Mouse (Mus musculus): ENCODE results near the gene Otx1.

Otx1 gene

DNA sequence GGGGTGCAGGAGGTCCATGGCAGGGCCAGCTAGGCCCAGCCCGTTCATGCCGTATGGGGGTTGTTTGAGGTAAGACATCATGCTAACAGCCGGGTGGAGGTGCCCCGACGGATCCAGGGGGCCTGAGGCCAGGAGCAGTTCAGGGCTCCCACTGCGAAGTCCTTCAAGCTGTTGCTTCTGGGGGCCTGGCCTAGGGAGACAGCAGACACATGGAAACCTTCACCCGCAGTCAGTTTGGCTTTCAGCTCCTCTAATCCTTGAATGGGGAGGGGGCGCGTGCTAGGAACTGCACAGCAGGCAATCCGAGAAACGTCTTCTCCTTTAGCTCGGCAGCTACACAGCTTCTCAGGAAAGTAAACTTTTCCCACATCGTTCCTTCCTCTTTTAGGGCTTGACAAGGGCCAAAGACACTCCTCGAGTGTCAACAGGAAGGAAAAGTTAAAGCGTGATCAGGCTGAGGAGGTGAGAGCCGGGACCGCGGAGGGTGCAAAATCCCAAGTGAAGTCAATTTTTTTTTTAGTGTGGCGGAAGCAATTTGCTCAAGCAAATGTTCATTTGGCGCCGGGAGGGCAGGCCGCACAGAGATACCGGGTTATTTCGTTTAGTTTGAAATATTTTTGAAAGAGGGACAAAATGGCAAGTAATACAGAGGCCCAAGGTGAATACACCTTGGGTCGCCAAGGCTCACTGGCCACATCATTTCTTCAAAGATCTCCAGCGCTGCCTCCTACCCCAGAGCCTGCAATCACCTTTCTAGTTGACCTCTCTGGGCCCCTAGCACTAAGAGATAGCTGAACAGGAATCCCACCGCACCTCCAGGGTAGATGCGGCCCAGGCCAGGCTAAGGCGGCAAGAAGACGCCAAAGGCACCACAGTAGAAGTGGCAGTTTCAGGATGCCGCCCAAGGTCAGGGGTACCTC, 3.0 kb downstream of the Otx1 start:
- DNase-seq: no peak

DNA sequence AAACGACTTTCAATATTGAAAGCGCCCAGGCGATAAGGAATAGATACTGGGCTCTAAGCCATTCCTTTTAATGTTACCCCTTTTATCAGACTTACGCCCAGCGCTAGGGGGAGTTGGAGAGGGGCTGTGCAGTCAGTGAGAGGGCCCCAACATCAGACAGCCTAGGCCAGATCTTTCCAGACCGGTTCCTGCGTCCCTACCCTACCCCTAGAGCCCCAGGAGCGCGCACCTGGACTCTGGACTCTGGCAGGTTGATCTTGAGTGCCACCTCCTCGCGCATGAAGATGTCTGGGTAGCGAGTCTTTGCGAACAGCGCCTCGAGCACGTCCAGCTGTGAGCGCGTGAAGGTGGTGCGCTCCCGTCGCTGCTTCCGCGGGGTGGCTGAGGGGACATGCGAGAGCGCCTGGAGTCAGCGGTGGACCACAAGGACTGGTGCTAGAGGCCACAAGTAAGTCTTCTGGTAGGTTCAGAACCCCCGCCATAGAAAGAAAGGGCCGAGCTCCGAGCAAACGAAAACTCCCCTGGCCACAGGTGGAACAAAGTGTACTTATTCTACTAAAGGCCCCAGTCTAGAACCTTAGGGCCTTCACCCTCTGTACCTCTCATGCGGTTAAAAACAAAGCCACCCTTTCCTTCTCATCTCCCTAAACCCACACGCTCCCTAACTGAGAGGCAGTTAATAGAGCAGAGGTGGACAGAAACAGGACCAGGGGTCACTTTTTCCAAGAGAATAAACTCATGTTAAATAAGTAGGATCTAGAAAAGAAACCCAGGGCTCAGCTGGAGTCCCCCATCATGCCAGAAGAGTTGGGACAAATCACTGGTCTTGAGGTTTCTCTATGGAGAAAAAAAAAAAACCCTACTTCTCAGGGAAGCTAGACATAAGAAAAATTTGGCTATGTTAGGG, 4.3 kb downstream of the Otx1 start:
- DNase-seq: no peak

DNA sequence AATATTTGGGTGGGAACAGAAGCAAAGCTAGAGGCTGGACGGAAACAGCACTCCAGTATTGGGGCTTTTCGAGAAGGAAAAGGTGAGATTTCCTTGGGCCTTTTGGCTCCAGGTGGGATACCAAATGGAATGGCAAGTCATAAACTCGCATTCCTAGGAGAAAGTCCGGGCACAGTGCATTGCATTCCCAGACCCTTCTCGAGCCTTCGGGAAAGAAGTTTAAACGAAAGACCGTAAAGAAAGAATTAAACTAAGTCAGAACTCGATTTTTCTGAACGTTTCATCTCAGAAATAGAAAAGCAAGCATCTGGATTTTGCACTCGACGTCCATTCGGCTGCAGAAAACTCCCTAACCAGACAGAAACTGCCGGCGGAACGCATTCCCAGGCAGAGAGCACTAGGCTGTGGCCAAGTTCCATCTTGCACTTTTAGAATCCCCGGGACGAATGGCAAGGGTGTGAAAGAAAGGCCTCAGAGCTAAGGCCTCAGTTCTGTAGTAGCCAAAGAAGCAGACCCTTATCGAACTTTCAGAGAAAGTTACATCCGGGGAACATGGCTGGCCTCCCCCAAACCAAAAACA, 5.0 kb downstream of the Otx1 start:
- DNase-seq: no peak

DNA sequence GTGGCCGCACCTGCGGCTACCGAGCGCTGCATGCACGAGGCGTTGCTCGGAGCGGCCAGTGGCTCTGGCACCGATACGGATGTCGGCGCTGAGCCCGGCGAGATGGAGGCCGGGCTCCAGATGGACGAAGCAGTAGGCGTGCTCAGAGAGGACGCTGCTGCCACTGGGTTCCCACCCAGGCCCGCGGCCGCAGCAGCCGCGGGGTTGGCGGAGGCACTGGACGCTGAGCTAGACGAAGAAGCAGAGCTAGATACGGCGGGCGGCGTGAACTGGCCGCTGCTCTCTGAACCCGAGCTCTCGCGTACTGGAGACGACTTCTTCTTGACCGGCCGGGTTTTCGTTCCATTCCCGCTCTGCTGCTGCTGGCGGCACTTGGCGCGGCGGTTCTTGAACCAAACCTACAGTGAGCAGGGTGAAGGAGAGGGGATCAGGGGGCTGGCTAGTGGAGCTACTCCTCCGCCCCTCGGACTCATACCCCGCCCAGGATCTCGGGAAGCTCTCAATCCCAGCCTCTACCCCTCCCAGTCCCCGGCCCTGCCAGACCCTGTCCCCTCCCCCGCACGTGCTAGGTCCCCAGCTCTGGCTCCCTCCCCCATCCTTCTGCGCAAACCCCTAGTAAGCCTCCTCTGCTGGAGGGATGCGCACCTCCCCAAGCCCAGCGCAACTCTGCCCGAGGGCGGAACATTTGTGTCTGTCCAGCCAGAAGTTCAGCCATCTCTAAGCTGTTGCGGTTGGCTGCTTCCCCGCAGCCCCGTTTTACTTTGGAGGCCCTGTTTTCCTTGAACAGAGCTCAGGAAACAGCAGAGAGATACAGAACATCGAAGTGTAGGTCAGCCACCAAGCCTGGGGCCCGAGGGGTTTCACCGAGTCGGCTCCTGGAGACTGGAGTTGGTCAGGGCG, 5.8 kb downstream of the Otx1 start:
- no peak for DNase-seq

DNA sequence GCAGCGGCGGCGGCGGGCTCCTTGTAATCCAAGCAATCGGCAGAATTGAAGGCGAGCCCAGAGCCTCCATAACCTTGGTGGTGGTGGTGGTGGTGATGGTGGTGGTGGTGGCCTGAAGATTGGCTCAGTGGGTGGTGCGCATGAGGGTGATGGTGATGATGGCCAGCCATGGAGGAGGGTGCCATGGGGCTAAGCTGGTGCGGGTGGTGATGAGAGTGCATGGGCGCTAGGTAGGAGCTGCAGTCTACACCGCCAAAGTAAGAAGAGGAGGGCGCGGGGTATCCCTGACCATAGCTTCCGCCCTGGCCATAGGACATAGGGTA, 6.4 kb downstream of the Otx1 start:
- no peak for DNase-seq

DNA sequence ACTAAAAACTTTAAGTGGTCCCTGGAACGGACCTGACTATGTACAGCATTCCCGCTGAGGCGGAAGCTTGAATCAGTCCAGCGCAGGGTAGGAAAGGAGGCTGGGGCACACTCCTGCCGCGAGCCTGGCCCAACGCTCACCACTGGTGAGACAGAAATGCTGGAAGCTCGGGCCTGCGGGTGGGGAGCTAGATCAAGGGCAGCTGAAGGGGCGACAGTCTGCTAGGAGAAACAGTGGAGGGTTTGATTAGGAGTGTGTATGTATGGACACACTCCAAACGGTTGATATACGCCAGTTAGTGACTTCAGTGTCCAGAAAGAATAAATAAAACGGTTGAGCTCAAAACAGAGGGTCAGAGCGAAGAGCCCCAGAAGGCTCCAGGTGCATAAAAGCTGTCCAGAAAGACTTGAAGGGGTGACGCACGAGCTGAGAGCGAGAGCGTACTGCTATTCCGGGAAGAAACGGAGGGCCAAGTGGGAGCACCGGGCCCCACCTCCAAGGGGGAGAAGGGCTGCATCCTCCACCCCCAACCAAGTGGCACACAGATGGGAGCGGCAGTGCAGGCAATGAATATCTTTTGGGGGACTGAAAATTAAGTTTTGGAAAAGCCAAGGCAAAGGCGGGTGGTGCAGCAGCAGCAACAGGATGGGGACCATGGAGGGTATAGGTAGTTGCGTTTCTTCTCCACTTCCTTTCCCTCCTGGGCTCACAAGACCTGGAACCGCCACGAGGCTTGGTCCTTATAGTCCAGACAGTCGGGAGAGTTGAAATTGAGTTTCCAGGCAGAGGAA, 7.0 kb downstream of the Otx1 start:
- DNase-seq: no peak

DNA sequence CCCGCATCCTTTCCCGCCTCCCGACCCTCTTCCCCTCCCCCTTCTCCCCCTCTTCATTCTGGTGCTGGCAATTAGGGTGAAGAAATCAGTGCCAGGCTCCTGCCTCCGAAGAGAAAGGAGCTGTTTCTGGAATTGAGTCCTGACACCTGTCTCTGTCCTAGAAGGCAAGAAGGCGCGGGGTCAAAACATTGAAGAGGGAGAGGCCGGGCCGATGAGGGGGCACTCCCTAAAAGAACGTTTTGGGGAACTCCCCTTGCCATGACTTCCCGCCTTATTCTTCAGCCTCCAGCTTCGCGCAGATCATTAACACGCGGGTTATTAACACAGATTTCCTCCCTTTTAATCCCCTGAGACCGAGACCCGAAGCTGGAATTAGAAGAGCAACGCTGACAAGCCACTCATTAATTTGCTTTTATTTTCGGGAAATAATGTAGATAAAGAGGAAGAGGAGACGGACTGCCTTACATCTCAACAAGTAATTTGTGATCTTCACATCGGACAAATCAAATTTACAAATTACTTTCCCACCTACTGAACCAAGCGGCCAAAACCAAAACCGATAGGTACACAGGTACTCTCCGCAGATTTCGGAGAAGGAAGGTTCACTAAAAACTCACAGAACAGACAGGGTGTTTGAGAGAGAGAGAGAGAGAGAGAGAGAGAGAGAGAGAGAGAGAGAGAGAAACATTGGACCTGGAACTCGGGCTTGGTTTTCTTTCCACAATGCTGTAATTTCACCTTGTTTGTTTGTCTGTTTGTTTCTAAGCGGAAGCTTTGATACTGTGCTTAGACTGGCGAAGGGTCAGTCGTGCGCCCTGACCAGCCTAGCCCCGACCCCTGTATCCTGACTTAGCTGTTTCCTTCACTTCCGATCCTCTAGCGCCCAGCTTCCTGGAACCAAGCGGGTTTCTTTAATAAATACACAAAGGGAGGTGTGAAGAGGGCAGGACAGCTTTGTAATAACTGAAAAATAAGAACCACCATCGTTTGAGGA, 8.0 kb downstream of the Otx1 start:
- no peak for DNase-seq

DNA sequence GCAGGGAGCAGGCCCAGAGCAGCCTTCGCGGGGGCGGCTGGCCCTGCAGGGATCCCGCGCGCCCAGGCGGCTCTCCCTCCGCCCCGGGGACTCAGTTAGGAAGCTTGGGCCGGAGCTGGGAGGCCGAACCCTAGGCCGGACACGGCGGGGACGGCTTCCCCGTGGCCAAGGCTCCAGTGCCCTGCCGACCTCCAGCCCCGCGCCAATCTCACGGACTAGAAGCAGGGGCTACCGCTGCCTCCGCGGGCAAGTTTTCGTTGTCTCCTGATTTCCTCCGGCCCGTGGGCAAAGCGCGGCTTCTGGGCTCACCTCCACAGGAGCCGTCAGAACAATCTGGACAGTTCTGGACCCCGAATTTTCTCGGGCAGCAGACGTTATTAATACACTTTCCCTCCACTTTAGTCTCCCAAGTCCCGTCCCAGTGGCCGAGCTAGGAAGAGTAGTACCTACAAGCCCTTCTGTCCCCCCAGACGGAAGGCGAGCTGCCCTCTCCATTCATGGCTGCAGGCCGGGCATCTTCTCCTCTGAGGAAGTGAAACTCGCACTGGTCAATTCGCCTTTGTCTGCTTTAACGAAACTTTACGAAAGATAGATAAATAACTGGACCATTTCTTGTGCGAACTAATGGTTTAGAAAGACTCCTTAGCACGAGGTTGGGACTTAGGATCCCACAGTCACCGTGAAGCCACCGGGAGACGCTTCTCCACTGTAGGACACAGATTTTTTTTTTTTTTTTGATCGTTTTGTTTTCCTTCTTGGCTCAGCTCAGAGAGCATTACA, 8.9 kb downstream of the Otx1 start:
- DNase-seq: peak in 1 of 2 experiments; percentile 11

DNA sequence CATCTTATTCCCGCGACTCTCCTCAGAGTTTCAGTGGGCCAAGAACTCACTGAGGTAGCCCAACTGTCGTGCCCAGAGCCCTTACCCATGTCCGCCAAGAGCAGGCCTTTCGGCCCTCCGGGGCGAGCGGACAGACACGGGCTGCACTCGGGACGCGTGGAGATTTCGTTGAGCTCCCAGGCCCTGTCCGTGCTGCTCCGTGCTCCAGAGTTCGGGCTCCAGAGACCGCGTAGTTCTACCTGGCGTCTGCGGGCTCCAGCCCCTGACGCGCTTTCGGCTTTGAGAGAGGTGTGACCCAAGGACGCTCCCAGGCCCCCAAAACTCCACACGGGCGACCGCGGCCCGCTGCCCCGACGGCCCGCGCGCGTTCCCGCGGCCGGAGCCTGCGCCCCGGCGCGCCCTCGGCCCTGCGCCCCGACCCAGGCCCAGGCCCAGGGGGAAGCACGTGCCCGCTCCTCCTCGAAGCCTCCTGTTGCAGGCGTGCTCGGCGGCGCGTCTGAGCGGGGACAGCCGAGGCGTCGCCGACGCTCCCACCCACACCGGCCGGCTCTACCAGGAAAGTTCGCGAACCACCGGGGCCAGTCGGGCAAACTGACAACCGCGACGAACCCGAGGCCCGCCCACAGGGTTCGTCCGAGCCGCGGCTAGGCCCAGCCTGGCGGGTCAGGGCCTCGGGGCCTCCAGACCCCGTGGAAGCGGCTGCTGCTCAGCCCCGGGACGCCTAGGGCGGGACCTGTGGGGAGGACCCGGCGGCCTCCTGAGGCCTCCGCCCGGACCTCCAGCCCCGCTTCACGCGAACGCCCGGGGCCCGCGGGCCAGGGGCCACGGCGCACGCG, 9.7 kb downstream of the Otx1 start:
- no peak for DNase-seq

DNA sequence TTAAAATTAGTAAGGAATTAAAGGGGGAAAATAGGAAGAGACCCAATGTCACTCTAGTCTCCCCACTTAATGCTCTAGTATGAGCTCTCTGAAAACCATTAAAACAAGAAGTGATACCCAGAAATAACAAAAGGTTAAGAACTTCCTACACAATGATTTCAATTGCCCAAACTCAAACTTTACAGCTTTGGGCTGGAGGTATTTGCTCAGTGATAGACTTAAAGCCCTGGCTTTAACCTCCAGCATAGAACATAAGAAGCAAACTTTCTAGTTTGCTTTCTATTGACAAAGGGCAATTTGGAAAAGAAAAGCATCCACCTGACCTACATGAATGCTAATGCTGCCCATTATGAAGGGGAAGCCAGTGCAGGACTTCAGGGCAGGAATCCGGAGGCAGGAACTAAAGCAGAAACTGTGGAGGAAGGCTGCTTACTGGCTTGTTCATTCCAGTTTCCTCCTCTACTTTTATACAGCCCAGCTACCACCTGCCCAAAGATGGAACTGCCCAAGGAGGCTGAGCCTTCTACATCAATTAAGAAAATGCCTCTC, 14.2 kb downstream of the Otx1 start:
- DNase-seq: no peak

DNA sequence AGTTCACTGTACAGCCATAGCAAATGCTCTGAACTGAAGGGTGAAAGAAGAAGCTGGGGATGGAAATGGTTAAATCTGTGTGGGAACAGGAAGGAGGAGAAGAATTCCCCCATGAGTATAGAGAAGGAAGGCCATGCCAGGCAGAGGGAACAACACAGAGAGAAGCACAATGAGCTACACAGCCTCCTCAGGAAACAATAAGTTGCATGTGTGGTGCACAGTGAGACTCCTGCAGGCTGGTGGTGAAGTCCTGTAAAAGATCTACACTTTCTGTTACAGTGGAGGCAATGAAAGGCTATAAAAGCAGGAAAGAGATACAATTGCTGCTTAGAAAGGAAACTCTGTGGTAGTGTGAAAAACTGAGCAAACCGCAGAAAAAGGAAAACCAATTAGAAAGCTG, 17.6 kb downstream of the Otx1 start:
- no peak for DNase-seq

DNA sequence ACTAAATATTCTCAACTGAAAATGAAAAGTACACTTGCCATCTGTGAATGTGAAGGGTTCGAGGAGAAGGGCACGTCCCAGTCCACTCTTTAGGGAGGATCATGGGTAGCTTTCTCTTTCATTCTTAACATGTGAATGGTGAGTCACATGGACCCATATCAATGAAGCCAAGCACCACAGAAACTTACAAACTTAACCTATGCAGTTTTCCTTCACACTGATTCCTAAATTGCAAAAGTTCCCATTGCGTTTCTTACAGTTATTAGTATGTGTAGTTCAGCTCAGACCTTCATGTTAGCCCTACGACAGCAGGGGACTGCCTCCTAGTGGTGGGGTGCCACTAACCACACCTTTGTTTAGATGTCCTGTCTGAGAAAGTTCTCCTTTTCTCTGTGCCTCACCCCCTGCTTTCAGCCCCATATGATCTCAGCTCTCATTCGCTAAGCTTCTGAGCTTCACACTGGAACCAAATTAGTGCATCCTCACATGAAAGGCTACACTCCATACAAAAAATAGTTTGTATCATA, 28.6 kb downstream of the Otx1 start:
- DNase-seq: peak in 1 of 2 experiments; percentile 2

DNA sequence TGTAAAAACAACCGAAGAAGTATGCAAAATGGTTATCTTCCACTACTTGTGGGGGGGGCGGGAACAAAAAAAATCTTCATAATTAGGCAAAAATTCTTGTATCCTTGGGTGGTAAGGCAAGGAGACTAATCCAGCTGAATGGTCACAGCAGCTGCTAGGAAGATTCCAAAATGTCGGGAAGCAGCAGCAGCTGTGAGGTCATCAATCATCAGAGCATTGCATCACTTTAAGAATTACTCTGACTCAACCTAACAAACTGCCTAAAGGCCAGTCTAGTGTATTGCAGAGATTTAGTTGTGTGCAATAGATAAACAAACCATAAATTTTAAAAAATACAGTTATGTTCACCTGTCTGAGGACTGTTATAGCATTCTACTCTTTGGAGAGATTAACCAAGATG, 29.1 kb downstream of the Otx1 start:
- no peak for DNase-seq

DNA sequence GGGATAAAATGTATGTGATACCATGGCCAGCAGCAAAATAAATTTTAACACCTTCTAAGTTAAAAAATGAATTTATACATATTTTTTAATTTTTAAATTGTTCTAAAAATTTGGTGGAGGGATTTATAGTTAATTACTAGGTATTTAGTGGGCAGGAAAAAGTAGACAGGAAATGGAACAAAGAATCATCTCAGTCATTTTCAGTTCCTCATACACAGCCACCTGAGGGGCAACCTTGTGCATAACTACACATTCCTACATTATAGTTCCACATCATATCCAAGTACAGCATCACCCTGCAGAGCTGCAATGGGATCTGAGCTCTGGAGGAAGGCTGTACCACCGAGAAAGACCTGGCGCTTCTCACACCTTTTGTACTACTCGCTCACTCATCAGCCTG, 33.8 kb downstream of the Otx1 start:
- no peak for DNase-seq

DNA sequence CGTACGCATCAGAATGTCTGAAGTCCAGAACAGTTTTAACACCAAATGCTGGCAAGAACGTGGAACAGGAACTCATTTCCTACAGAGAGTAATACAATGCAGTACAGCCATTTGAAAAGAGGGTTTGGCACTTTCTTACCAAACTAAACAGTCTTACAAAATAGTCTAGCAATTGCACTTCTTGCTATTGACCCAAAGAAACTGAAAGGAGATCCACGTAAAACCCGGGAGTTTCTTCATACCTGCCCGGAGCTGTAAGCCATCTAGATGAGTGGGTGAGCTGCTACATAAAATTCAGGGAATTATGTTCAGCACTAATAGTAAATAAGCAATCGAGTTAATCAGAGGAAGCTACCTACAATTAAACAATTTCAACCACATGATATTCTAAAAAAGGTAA, 47.5 kb downstream of the Otx1 start:
- DNase-seq: no peak

DNA sequence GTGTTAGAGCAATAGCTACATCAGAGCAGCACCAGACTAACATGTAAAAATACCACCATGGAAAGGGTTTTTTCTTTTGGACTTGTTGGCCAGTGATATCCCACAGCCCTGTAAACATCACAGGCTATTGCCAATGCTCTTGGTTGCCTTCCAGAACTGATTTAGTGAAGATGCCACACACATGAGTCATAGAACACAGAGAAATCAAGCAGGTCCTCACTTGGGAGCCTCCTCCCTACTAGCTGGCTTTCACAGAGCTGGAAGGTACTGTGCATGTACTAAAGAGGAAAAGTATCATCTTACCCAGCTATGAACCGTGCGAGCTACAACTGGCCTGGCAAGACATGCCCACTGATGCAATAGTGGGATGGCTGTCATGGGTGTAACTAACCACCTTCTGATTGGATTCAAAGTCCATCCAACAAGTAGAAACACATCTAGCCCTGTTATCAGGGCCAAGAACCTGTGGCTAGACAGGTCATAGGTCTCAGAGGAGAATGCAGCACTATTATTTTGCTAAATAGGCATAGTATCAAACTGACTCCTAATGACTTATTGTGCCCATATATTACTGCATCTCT, 51.0 kb downstream of the Otx1 start:
- DNase-seq: no peak

DNA sequence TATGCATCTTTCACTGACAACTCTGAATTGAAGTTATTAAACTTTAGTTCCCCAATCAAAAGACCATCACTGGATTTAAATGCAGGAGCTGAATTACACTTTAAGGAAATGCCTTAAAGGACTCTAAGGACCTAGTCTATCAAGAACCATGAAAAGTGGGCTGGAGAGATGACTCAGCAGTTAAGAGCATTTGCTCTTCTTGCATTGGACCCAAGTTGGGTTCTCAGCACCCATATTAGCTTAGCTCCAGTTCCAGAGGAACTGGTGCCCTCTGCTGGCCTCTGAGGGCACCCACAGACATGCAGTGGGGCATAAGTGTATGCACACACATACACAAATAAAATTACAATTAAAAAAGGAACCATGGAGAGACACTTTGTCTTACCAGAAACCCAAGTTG, 52.6 kb downstream of the Otx1 start:
- DNase-seq: no peak
